Mouse (Mus musculus): ENCODE data around the gene St5. TPM values are rescaled to one million over a fixed set of nuclear protein-coding genes. Genes with fewer than 3 reads are reported as not detected.

The St5 gene
- polyA plus RNA-seq (2012; rRNA removed): 17.6 and 26.6 TPM in 2 replicates

- peak; percentile 57; the same call in 1 of the 2 replicates for TF ChIP-seq POLR2A (IDR thresholded peaks at IDR 0.05; ENCODE audit: borderline replicate concordance, extremely low read depth, insufficient read depth, insufficient read length, poor library complexity, severe bottlenecking)
- no peak for TF ChIP-seq CTCF (IDR thresholded peaks at IDR 0.05; ENCODE audit: borderline replicate concordance, extremely low read depth, insufficient read depth, insufficient read length)
Measured at GRCm38 (mm10) chr7:109703190-109704015, at the start of gene St5, which contains the start of gene Akip1. Gene St5, minus strand, starts transcription at chr7:109703605. Gene Akip1, plus strand, starts transcription at chr7:109703690.

GRCm38 (mm10) chr7:109752008-109752925 is 48.9 kb upstream of the St5 start, which contains the start of gene Tmem9b:
Gene Tmem9b, minus strand, starts transcription at chr7:109752875.
- peak; percentile 88 for DNase-seq (ENCODE audit: low read depth)
- TF ChIP-seq POLR2A (IDR thresholded peaks at IDR 0.05; ENCODE audit: borderline replicate concordance, extremely low read depth, insufficient read depth, insufficient read length, poor library complexity, severe bottlenecking) (peak; percentile 90), CTCF (IDR thresholded peaks at IDR 0.05; ENCODE audit: borderline replicate concordance, extremely low read depth, insufficient read depth, insufficient read length) (no peak)

More at GRCm38 (mm10) chr7:109703190-109704015, at the start of gene St5, which contains the start of gene Akip1:
- DNase-seq (ENCODE audit: low read depth): peak; percentile 97

GRCm38 (mm10) chr7:109751427-109752007 is 48.1 kb upstream of the St5 start:
- DNase-seq (ENCODE audit: low read depth): peak; percentile 5
- no peak for TF ChIP-seq POLR2A (IDR thresholded peaks at IDR 0.05; ENCODE audit: borderline replicate concordance, extremely low read depth, insufficient read depth, insufficient read length, poor library complexity, severe bottlenecking)
- no peak for TF ChIP-seq CTCF (IDR thresholded peaks at IDR 0.05; ENCODE audit: borderline replicate concordance, extremely low read depth, insufficient read depth, insufficient read length)

- TF ChIP-seq CTCF (IDR thresholded peaks at IDR 0.05; ENCODE audit: borderline replicate concordance, extremely low read depth, insufficient read depth, insufficient read length): no peak
- no peak for TF ChIP-seq POLR2A (IDR thresholded peaks at IDR 0.05; ENCODE audit: borderline replicate concordance, extremely low read depth, insufficient read depth, insufficient read length, poor library complexity, severe bottlenecking)
- peak; percentile 1 for DNase-seq (ENCODE audit: low read depth)
Measured at GRCm38 (mm10) chr7:109747747-109748146, 44.3 kb upstream of the St5 start.

GRCm38 (mm10) chr7:109741703-109742102 is 38.3 kb upstream of the St5 start:
- DNase-seq (ENCODE audit: low read depth): no peak
- no peak for TF ChIP-seq POLR2A (IDR thresholded peaks at IDR 0.05; ENCODE audit: borderline replicate concordance, extremely low read depth, insufficient read depth, insufficient read length, poor library complexity, severe bottlenecking)
- no peak for TF ChIP-seq CTCF (IDR thresholded peaks at IDR 0.05; ENCODE audit: borderline replicate concordance, extremely low read depth, insufficient read depth, insufficient read length)

GRCm38 (mm10) chr7:109741060-109741459 is 37.7 kb upstream of the St5 start:
- no peak for TF ChIP-seq POLR2A (IDR thresholded peaks at IDR 0.05; ENCODE audit: borderline replicate concordance, extremely low read depth, insufficient read depth, insufficient read length, poor library complexity, severe bottlenecking)
- TF ChIP-seq CTCF (IDR thresholded peaks at IDR 0.05; ENCODE audit: borderline replicate concordance, extremely low read depth, insufficient read depth, insufficient read length): no peak
- no peak for DNase-seq (ENCODE audit: low read depth)

GRCm38 (mm10) chr7:109739822-109740370 is 36.5 kb upstream of the St5 start:
- DNase-seq (ENCODE audit: low read depth): no peak
- TF ChIP-seq POLR2A (IDR thresholded peaks at IDR 0.05; ENCODE audit: borderline replicate concordance, extremely low read depth, insufficient read depth, insufficient read length, poor library complexity, severe bottlenecking) (no peak), CTCF (IDR thresholded peaks at IDR 0.05; ENCODE audit: borderline replicate concordance, extremely low read depth, insufficient read depth, insufficient read length) (no peak)

- TF ChIP-seq CTCF (IDR thresholded peaks at IDR 0.05; ENCODE audit: borderline replicate concordance, extremely low read depth, insufficient read depth, insufficient read length): no peak
- TF ChIP-seq POLR2A (IDR thresholded peaks at IDR 0.05; ENCODE audit: borderline replicate concordance, extremely low read depth, insufficient read depth, insufficient read length, poor library complexity, severe bottlenecking): no peak
Measured at GRCm38 (mm10) chr7:109734806-109735205, 31.4 kb upstream of the St5 start.

GRCm38 (mm10) chr7:109731626-109732025 is 28.2 kb upstream of the St5 start, which contains the start of gene Ascl3:
Gene Ascl3, minus strand, starts transcription at chr7:109731726.
- TF ChIP-seq POLR2A (IDR thresholded peaks at IDR 0.05; ENCODE audit: borderline replicate concordance, extremely low read depth, insufficient read depth, insufficient read length, poor library complexity, severe bottlenecking) (no peak), CTCF (IDR thresholded peaks at IDR 0.05; ENCODE audit: borderline replicate concordance, extremely low read depth, insufficient read depth, insufficient read length) (no peak)

More at GRCm38 (mm10) chr7:109734806-109735205, 31.4 kb upstream of the St5 start:
- no peak for DNase-seq (ENCODE audit: low read depth)

GRCm38 (mm10) chr7:109723697-109724096 is 20.3 kb upstream of the St5 start, which contains the start of gene BC051019:
Gene BC051019, minus strand, starts transcription at chr7:109723850.
- no peak for DNase-seq (ENCODE audit: low read depth)
- no peak for TF ChIP-seq POLR2A (IDR thresholded peaks at IDR 0.05; ENCODE audit: borderline replicate concordance, extremely low read depth, insufficient read depth, insufficient read length, poor library complexity, severe bottlenecking)
- TF ChIP-seq CTCF (IDR thresholded peaks at IDR 0.05; ENCODE audit: borderline replicate concordance, extremely low read depth, insufficient read depth, insufficient read length): no peak

More at GRCm38 (mm10) chr7:109731626-109732025, 28.2 kb upstream of the St5 start, which contains the start of gene Ascl3:
- DNase-seq (ENCODE audit: low read depth): no peak
